Mouse (Mus musculus) bone marrow, adult 2 months (tissue): Measurements from ENCODE around the gene Mrvi1. TPM values are rescaled to one million over a fixed set of nuclear protein-coding genes. Genes with fewer than 3 reads are reported as not detected.

ENCODE experiments used
- H3K27ac ChIP-seq: fragments of 200-500 bp; 2 replicates; pipeline ENCODE4 v1.5.1; 2012; ENCODE audit warnings: low read depth, mild to moderate bottlenecking, control low read depth, inconsistent platforms, low read length; ENCODE audit not compliant: control insufficient read depth, poor library complexity, insufficient read depth
- H3K4me1 ChIP-seq: fragments of 200-500 bp; 2 replicates; pipeline ENCODE4 v1.6.1; 2011; ENCODE audit warnings: low read length; ENCODE audit not compliant: control insufficient read depth, insufficient read depth
- H3K4me3 ChIP-seq: fragments of 200-500 bp; replicated peaks from 2 replicates; pipeline ENCODE3; 2011; ENCODE audit warnings: mild to moderate bottlenecking, low read depth, low read length, control low read depth; ENCODE audit not compliant: control insufficient read depth
- CTCF ChIP-seq: fragments of 200-500 bp; IDR thresholded peaks from 2 replicates; pipeline ENCODE4 v1.5.1; 2011; ENCODE audit warnings: low read length, control low read depth; ENCODE audit not compliant: control insufficient read depth, insufficient read depth
- POLR2A ChIP-seq: fragments of 200-500 bp; IDR thresholded peaks from 2 replicates; pipeline ENCODE4 v1.6.1; 2011; ENCODE audit warnings: low read depth, mild to moderate bottlenecking, control low read depth, low read length, borderline replicate concordance; ENCODE audit not compliant: control insufficient read depth
- WGBS: fragments of 180-500 bp; shearing (Covaris S2); methylation state at CpG from one replicate; pipeline ENCODE4 v1.1.7; 2018; 5-methylcytosine and 5-hydroxymethylcytosine counted together
- polyA plus RNA-seq: library from polyadenylated mRNA; stranded (reverse); fragments of >200 nt; gene quantifications from 2 replicates; pipeline ENCODE4 v1.2.4, GENCODE M21; 2011; ENCODE audit warnings: low replicate concordance; ENCODE audit not compliant: missing spikeins, insufficient read depth, insufficient read length

The Mrvi1 gene
- polyA plus RNA-seq, 1 experiment, result 59.3 TPM

DNA sequence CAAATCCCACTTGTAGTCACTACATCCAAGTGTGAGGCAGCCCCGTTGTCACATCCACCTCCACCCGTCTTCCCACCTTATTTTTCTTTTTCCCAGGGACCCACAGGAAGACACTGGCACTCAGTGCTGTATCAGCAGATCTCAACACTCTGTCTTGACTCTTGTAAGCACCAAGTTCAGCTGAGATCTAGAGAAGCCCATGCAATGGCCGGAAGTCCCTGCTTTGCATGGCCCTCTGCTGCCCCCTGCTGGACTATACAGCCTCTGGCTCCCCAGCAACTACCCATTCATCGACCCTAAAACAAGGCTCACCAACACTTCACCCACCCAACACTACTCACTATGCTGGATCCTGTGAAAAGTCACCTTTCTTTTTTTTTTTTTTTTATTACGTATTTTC, 32.6 kb upstream of the Mrvi1 start:
- TF ChIP-seq POLR2A, result no peak
- peak; percentile 96 for TF ChIP-seq CTCF
- Histone ChIP-seq H3K4me3 (no peak overlapping the region), H3K4me1 (peaks cover 5% of the 10 kb centered on the region), H3K27ac (no peak overlapping the region)
- WGBS, result 7% methylated on average over 5 of the region's 5 CpGs

DNA sequence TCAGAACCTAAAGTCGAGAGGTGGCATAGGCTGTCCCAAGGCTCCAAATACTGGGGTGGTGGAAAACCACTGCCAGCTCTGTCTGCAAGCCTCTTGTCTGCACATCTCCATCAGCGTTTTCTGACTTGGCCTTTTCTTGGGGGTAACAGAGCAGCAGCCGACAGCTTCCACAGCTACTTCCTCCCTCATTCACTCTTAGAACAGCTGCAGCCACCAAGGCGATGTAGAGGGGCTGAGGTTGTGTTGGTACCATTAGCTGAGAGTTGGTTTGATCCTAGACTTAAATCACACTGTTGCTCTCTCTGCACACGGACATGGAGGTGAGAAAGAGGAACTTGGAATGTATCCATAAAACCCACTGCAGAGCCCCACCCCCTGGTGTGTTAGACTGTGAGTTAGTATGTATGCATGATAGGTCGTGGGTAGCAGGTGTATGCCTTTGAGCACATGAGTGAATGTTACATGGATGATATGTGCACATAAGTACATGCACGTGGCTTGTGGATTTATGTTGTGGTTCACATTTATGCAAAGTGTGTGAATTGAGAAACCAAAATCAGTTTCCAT, 31.9 kb upstream of the Mrvi1 start:
- H3K4me3 ChIP-seq, result no peak overlapping the region
- no peak overlapping the region; the same call in 1 of the 2 replicates for H3K27ac ChIP-seq
- TF ChIP-seq CTCF, result no peak
- no peak for TF ChIP-seq POLR2A
- 10% methylated on average over 7 of the region's 7 CpGs for WGBS
- H3K4me1 ChIP-seq, result peaks cover 5% of the 10 kb centered on the region

DNA sequence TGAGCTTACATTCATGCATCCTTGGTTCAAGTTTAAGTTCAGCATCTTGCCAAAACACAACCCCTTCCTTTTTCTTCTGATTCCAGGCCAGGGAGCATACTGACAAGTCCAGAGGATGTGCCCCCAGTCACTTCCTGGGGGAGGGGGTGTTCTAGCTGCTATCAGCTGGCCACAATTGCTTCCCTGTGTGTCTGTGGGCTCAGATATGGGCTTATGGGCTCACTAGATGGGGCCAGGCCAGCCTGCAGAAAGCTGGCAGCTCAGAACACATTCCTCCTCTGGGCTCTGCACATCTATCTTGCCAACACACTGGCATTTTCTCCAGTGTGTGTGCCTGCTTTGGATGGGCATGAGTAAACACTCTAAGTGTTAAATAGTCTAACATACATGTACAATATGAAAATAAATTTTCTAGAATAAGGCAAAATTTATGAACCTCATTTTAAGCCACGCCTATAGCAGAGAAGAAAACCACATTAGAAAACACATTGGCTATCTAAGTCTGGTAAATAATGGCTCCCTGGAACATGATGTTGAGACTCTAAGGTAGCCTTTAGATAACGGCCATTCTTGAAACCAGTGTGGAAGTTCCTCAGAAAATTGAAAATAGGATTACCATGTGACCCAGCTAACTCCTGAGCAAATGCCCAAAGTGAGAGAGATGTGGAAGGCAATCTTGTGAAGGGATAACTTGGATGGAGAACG, 22.0 kb upstream of the Mrvi1 start:
- no peak for TF ChIP-seq POLR2A
- TF ChIP-seq CTCF, result no peak
- H3K4me1 ChIP-seq, result peaks cover 4% of the 10 kb centered on the region; the same call in 1 of the 2 replicates
- H3K4me3 ChIP-seq, result no peak overlapping the region
- H3K27ac ChIP-seq, result peak overlapping the region; percentile 21; the same call in 1 of the 2 replicates
- WGBS, result 58% methylated on average over 3 of the region's 3 CpGs

DNA sequence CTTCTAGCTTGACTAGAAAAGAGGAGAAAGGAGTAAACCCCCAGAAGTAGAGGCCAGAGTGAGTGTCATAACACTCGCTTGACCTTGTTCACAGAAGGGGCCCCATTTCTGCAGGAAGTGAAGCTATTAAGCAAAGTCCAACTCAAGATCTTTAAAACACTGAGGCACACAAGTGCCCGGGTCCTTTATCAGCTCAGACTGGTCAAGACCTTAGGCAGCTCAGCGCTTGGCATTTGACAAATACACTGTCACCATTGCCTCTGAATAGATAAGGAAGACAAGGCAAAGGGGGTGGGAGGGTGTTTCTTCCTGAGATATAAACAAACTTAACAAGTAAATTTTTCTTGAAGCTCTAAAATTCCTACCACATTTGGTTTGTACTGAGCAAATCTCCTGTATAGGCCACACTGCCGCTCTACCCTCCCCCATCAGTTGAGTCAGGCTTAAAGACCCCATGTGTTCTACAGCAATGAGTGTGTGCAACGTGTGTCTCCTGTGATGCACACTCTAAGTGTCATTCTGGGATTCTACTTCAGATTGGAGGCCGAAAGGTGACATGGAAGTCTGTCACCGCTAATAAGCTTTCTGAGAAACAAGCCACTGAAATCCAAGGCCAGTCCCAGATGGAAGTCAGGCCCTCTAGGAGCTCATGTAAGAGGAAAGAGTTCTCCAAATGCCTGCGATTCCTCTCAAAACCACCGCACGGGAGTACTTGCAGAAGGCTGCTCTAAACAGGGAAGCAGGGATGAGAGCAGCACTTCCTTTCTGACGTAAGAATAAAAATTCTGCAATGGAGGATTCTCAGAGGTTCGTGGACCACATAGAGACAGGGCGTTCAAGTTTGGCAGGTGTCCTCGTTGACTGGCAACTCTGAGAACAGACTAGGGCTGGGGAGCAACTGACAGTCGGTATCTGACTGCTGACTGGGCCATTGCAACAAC, 16.9 kb upstream of the Mrvi1 start:
- no peak overlapping the region for H3K4me3 ChIP-seq
- peaks cover 5% of the 10 kb centered on the region; the same call in 1 of the 2 replicates for H3K4me1 ChIP-seq
- WGBS, result 30% methylated on average over 15 of the region's 15 CpGs
- peak overlapping the region; percentile 50 for H3K27ac ChIP-seq
- TF ChIP-seq POLR2A (no peak), CTCF (no peak)

DNA sequence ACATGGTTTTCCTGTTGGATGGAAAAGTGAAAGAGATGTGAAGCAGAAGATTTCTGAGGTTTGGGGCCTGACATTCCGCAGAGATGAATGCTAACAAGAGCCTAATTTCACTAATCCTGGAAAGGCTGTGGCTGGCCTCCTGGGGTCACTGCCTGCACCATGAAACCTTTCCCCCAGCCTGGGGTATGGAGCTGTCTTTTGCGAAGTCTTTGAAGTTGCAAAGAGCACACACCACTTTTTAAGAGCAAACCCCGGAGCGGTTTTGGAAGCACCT, 8.9 kb upstream of the Mrvi1 start:
- no peaks in the 10 kb centered on the region for H3K4me1 ChIP-seq
- no peak overlapping the region for H3K4me3 ChIP-seq
- WGBS, result 67% methylated on average over 4 of the region's 4 CpGs
- H3K27ac ChIP-seq, result no peak overlapping the region
- no peak for TF ChIP-seq POLR2A
- TF ChIP-seq CTCF, result no peak

DNA sequence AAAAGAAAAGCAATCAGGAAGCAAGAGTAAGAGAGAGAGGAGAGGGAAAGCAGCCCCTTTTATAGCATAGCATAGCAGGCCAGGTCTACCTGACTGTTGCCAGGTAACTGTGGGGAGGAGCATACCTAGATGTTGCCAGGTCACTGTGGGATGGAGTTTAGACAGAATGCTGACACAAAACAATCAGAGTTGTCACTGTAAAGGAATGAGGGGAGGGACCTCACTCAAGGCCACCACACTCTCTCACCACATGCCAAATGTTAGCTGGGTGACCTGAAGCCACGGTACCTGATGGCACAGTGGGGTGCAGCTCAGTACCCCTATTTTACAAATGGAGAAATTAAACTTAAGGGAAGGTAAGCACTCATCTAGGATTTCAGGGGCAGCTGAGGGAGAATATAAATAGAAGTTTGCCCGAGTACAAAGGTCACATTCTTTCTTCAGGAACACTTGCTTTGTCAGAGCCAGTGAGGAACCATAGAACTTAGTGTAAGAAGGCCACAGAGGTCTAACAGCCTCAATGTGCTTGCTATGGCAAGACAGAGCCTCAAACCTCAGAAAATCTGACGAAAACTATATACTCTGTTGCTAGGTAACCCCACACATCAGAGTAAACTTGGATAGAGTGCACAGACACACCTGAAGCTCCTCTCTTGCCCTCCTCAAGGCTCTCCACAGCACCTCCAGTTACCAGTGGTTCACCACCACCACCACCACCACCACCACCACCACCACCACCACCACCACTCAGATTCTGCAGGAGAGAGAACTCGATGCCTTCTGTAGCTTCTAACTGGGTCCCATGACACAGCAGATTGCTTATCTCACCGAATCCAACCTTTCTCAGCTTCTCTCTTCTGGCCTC, 8.3 kb upstream of the Mrvi1 start:
- H3K4me1 ChIP-seq, result no peaks in the 10 kb centered on the region
- no peak overlapping the region for H3K4me3 ChIP-seq
- no peak for TF ChIP-seq POLR2A
- TF ChIP-seq CTCF, result no peak
- 26% methylated on average over 5 of the region's 5 CpGs for WGBS
- H3K27ac ChIP-seq, result no peak overlapping the region

DNA sequence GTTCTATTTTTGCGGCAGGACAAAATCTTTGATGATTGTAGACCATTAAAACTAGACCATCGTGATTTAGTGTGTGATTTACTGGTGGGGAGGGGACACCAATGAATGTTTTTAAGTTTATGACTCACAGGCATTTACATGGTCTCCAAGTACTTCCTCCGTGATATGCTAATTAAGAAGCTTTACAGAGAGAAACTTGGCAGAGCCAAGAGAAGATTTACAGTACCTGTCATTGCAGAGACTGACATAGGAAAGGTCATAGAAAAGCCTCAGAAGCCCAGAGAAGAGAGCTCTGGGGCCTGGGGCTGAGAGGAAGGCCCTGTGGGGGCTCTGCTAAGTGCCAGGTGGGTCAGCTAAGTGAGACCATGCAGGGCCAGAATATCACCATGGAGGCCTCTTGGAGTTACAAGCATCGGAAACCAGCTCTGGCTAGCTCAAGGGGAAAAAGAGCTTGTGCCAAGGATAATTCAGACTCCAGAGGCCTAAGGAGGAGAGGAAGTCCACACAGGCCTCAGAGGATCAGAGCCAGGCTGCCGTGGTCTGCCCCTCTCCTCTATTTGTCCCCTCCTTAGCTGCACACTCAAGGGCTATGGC, 7.1 kb upstream of the Mrvi1 start:
- H3K4me3 ChIP-seq, result no peak overlapping the region
- H3K4me1 ChIP-seq, result no peaks in the 10 kb centered on the region
- TF ChIP-seq POLR2A (no peak), CTCF (no peak)
- no peak overlapping the region for H3K27ac ChIP-seq
- WGBS, result 39% methylated on average over 5 of the region's 5 CpGs
